Mouse (Mus musculus) spleen, postnatal 0 days (tissue): ENCODE results near the gene Cd300a. TPM values are rescaled to one million over a fixed set of nuclear protein-coding genes. Genes with fewer than 3 reads are reported as not detected.

ENCODE experiments used
- polyA plus RNA-seq: library from polyadenylated mRNA; unstranded; fragments of >200 nt; fragmentation: Nextera tagmentation; extraction: Ambion mirVana; gene quantifications from 2 replicates; pipeline ENCODE4 v1.2.1, GENCODE M21; 2015

Cd300a gene
- 10.1 and 17.2 TPM in 2 replicates for polyA plus RNA-seq

GRCm38 (mm10) chr11:114889991-114890518 lies at the start of gene Cd300a:
Gene Cd300a, plus strand, starts transcription at chr11:114890041.

DNA sequence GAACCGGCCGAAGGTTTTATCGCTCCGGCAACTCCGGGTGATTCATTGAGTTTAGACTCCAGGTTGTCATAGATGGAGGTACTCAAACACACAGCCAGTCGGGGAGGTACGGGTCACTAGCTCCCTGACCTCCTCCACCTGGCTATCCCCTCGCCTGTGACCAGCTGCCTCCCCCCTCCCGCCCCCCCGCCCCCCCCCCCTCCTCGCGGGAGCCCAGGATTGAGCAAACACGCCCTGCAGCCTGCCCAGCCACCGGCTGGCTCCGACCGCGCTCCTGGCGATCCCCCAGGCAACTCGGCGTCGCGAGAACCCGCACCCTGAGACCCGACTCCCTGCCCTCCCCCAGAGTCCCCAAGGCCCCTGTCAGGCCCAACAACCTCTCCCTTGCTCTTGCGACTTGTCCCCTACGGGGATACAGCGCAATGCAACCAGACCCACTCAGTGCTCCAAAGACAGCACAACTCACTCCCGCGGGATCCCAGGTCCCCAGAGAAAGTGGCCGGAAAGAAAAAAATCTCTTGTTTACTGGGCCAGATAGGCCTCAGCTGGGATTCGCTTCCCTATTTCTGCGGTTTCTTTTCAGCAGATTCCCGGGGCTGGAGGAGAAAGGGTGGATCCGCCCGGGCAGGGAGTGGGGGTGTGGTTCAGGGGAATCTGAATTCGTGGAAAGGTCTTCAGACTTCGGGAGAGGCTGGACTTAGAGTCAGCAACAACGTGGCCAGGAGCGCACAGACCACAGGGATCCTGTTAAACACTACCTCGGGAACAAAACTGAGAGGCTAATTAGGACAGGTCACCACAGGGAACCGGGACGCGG lies 39.2 kb upstream of the Cd300a start, which contains the start of gene Gprc5c:
Gene Gprc5c, plus strand, starts transcription at position 701 of the 817 bp plus-strand sequence.

DNA sequence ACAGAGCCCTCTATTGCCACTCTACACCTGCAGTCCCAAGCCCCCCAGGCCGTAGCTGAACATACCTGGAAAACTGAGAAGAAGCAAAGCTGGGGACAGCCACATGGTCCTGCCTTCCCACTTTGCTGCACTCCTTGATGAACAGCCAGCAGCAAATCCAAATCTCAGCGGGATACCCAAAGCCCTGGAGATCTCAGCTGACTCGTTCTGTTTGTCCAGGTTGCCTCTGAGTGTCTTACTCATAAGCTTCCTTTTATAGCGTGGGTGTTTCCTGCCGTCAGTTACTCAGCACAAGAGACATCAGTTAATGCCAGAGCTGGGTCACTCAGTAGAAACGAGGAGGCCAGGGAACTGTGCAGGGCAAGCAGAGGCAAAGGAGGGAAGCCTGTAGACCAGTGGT lies 44.3 kb downstream of the Cd300a start, which contains the start of gene Cd300lb:
Gene Cd300lb, minus strand, starts transcription at position 243 of the 400 bp plus-strand sequence.

Other genes with a start within 250 kb of the Cd300a start
- 1,305 and 1,406 TPM in 2 replicates for gene Rpl38, start 221.5 kb upstream of the Cd300a start, polyA plus RNA-seq
- gene Ttyh2, start 214.6 kb upstream of the Cd300a start, polyA plus RNA-seq, result 6.6 and 11.1 TPM in 2 replicates
- gene Dnaic2, start 162.6 kb upstream of the Cd300a start, polyA plus RNA-seq, result 0.19 and 0.29 TPM in 2 replicates
- 0.17 and 0.40 TPM in 2 replicates for gene Kif19a, start 124.7 kb upstream of the Cd300a start, polyA plus RNA-seq
- 0.35 and 0.73 TPM in 2 replicates for gene Btbd17, start 94.1 kb upstream of the Cd300a start, polyA plus RNA-seq
- gene Gpr142, start 91.1 kb upstream of the Cd300a start, polyA plus RNA-seq, result not detected in 2 replicates
- 5.4 and 9.3 TPM in 2 replicates for gene Gprc5c, start 38.9 kb upstream of the Cd300a start, polyA plus RNA-seq
- 7.2 and 8.7 TPM in 2 replicates for gene Cd300lb, start 44.3 kb downstream of the Cd300a start, polyA plus RNA-seq
- 0.41 and 0.44 TPM in 2 replicates for gene Cd300c, start 79.1 kb downstream of the Cd300a start, polyA plus RNA-seq
- gene Cd300ld, start 99.9 kb downstream of the Cd300a start, polyA plus RNA-seq, result 4.6 and 5.1 TPM in 2 replicates
- 10.9 and 15.5 TPM in 2 replicates for gene Cd300c2, start 111.8 kb downstream of the Cd300a start, polyA plus RNA-seq
- not detected in 2 replicates for gene Cd300ld2, start 126.2 kb downstream of the Cd300a start, polyA plus RNA-seq
- not detected in 2 replicates for gene Cd300ld4, start 137.0 kb downstream of the Cd300a start, polyA plus RNA-seq
- not detected in 2 replicates for gene Cd300ld5, start 147.7 kb downstream of the Cd300a start, polyA plus RNA-seq
- gene Cd300ld3, start 158.4 kb downstream of the Cd300a start, polyA plus RNA-seq, result 0.18 TPM in 1 of 2 replicates, not detected in the other
- 0.35 and 0.90 TPM in 2 replicates for gene Cd300e, start 172.1 kb downstream of the Cd300a start, polyA plus RNA-seq
- 5.7 and 7.7 TPM in 2 replicates for gene Rab37, start 201.4 kb downstream of the Cd300a start, polyA plus RNA-seq
- 41.0 and 47.9 TPM in 2 replicates for gene Cd300lf, start 244.0 kb downstream of the Cd300a start, polyA plus RNA-seq